Mouse (Mus musculus): ENCODE measurements around the gene Ttc3. TPM values are rescaled to one million over a fixed set of nuclear protein-coding genes. Genes with fewer than 3 reads are reported as not detected.

The Ttc3 gene
- total and polyA plus RNA-seq, 2 experiments from 2014 or later, result 1,014 to 1,263 TPM

DNA sequence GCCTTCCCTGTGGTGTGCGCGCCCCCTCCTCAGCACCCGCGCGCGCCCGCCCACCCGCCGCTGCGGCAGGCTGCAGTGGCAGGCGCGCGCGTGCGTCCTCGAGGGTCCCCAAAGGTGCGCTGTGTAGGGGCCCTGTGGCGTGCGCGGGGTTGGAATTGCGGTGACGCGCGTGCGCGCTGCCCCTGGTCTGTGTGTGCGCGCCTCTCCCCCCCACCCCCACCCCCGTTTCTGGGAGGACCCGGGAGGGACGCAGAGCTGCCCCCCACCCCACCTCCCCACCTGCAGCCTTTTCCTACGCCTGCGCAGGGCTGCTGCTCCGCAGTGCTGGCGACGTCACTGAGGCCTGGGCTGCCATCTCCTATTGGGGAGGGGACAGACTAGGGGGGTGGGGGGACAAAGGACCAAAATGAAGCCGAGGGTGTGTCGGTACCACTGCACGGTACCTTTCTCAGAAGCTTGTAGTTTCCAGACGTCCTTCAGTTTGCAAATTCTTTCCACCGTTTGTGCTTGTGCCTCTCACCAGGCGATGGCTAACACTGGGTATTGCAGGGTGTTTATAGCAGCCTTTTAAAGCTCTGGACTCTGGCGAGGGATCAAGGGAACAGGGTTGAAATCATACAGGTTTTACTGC is 998 bp downstream of the Ttc3 start, which contains the start of gene Pigp:
Gene Pigp, minus strand, starts transcription at position 542 of the 631 bp plus-strand sequence.
- Histone ChIP-seq H3K4me2 (ENCODE audit: low read depth) (peak within 1 kb of the TSS; percentile 72), H3K9ac (peak within 1 kb of the TSS; percentile 100), H3K4me3 (ENCODE audit: low read depth, low read length) (peak within 1 kb of the TSS; percentile 99), H3K27me3 (ENCODE audit: insufficient read depth, low read length) (no peaks in the 10 kb centered on the region), H3K27ac (ENCODE audit: low read depth, low read length) (peak within 1 kb of the TSS; percentile 100), H3K36me3 (ENCODE audit: insufficient read depth) (no peaks in the 10 kb centered on the region), H3K4me1 (ENCODE audit: insufficient read depth) (peaks cover 20% of the 10 kb centered on the region; the same call in 1 of the 2 replicates), H3K9me3 (ENCODE audit: low read length) (no peaks in the 10 kb centered on the region)
- under 1% methylated on average over 30 of the region's 43 CpGs for WGBS
- peak; percentile 44 for TF ChIP-seq CTCF (IDR thresholded peaks at IDR 0.05; ENCODE audit: low read depth)
- ATAC-seq (peak; percentile 87), DNase-seq (peak; percentile 92)

DNA sequence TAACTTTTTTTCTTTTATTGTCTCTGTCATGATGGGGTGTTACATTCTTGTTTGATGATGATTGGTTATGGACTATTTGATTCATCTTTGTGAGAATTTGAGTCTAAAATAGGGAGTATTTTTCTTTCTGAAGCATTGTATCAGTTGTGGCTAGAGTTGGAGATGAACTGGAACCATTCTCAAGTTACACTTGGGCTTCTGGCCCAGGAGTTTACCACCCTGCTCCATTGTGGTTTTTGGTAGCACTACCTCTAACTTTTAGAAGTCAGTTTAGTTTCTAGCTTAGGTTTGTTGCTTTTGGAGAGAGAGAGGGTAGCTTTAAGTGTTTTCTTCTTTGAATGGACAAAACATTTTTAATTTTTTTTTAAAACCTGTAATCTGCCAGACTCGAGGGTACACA is 9.0 kb downstream of the Ttc3 start:
- Histone ChIP-seq H3K27ac (ENCODE audit: low read depth, low read length) (no peak overlapping the region), H3K4me3 (ENCODE audit: low read depth, low read length) (no peak overlapping the region), H3K9ac (no peak overlapping the region), H3K36me3 (ENCODE audit: insufficient read depth) (no peaks in the 10 kb centered on the region), H3K9me3 (ENCODE audit: low read length) (no peaks in the 10 kb centered on the region), H3K4me1 (ENCODE audit: insufficient read depth) (peaks cover 7% of the 10 kb centered on the region; the same call in 1 of the 2 replicates), H3K4me2 (ENCODE audit: low read depth) (no peak overlapping the region), H3K27me3 (ENCODE audit: insufficient read depth, low read length) (no peaks in the 10 kb centered on the region)
- DNase-seq (no peak), ATAC-seq (no peak)
- 83% methylated on average over 1 of the region's 1 CpGs for WGBS
- TF ChIP-seq CTCF (IDR thresholded peaks at IDR 0.05; ENCODE audit: low read depth), result no peak

DNA sequence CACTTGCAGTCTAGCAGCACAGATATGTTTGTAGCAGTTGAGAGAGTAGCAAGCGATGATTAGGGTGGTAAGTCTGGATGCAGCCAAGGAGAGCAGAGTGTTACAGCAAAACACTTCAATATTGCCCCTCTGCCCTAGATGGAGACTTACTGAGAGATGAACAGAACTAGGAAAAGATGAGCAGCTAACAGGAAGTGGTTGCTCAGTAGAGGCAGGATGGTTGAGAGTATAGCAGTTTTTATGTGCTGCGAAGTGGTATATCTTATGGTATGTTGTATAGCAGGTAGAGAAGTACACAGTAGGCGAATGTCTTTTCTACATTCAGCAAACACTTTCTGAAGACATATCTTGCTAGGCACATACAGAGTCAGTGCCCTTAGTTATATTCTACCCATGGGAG is 12.9 kb downstream of the Ttc3 start:
- Histone ChIP-seq H3K4me1 (ENCODE audit: insufficient read depth) (peaks cover 4% of the 10 kb centered on the region; the same call in 1 of the 2 replicates), H3K4me3 (ENCODE audit: low read depth, low read length) (no peak overlapping the region), H3K36me3 (ENCODE audit: insufficient read depth) (peaks cover 11% of the 10 kb centered on the region), H3K27ac (ENCODE audit: low read depth, low read length) (no peak overlapping the region), H3K4me2 (ENCODE audit: low read depth) (no peak overlapping the region), H3K9me3 (ENCODE audit: low read length) (no peaks in the 10 kb centered on the region), H3K9ac (no peak overlapping the region), H3K27me3 (ENCODE audit: insufficient read depth, low read length) (no peaks in the 10 kb centered on the region)
- DNase-seq, result no peak
- WGBS, result 94% methylated on average over 3 of the region's 3 CpGs
- ATAC-seq, result no peak
- TF ChIP-seq CTCF (IDR thresholded peaks at IDR 0.05; ENCODE audit: low read depth), result no peak

DNA sequence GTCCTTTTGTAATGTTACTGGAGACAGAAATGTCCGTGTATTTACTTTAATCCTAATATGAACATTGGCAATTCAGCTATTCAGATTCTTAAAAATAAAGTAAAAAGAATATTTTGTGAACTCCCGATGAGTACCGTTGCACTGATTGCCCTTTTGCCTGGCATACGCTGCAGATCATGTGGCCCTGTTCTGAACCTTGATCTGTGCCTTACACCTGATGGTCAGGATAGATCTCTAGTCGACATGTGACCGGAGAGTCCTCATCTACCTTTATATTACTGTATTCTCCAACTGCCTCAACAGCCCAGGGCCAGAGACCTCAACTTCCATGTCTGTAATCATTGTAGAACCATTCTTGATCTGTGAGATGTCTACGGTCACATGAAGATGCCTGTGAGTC is 17.3 kb downstream of the Ttc3 start:
- ATAC-seq (no peak), DNase-seq (no peak)
- no peak overlapping the region for H3K9ac ChIP-seq
- no peaks in the 10 kb centered on the region for H3K4me1 ChIP-seq (ENCODE audit: insufficient read depth)
- WGBS, result 92% methylated on average over 7 of the region's 7 CpGs
- peaks cover 11% of the 10 kb centered on the region for H3K36me3 ChIP-seq (ENCODE audit: insufficient read depth)
- no peak for TF ChIP-seq CTCF (IDR thresholded peaks at IDR 0.05; ENCODE audit: low read depth)
- no peak overlapping the region for H3K4me3 ChIP-seq (ENCODE audit: low read depth, low read length)
- H3K4me2 ChIP-seq (ENCODE audit: low read depth), result no peak overlapping the region
- H3K27ac ChIP-seq (ENCODE audit: low read depth, low read length), result no peak overlapping the region
- no peaks in the 10 kb centered on the region for H3K9me3 ChIP-seq (ENCODE audit: low read length)
- no peaks in the 10 kb centered on the region for H3K27me3 ChIP-seq (ENCODE audit: insufficient read depth, low read length)

DNA sequence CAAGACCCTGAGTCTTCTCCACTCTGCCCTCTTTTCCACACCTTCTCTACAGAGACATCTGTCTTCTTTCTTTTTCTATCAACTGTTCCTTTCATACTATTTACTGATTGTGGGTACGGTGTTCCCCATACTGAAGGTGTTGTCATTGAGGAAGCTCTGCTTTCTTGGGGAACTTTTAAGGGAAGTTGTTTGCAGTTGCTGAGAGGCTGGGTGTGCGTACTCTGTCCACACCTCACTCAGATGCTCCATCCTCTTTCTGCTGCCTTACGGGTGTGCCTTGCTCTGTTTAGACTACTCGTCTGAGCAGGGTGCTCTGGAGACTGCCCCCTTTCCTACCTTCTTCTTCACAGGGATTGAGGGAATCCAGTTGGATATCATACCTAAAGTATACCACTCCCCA is 21.9 kb downstream of the Ttc3 start:
- Histone ChIP-seq H3K27ac (ENCODE audit: low read depth, low read length) (no peak overlapping the region), H3K27me3 (ENCODE audit: insufficient read depth, low read length) (no peaks in the 10 kb centered on the region), H3K4me2 (ENCODE audit: low read depth) (no peak overlapping the region), H3K4me1 (ENCODE audit: insufficient read depth) (no peaks in the 10 kb centered on the region), H3K4me3 (ENCODE audit: low read depth, low read length) (no peak overlapping the region), H3K9ac (no peak overlapping the region), H3K9me3 (ENCODE audit: low read length) (no peaks in the 10 kb centered on the region), H3K36me3 (ENCODE audit: insufficient read depth) (peaks cover 24% of the 10 kb centered on the region)
- ATAC-seq, result no peak
- WGBS, result 86% methylated on average over 4 of the region's 4 CpGs
- no peak for TF ChIP-seq CTCF (IDR thresholded peaks at IDR 0.05; ENCODE audit: low read depth)
- DNase-seq, result no peak

DNA sequence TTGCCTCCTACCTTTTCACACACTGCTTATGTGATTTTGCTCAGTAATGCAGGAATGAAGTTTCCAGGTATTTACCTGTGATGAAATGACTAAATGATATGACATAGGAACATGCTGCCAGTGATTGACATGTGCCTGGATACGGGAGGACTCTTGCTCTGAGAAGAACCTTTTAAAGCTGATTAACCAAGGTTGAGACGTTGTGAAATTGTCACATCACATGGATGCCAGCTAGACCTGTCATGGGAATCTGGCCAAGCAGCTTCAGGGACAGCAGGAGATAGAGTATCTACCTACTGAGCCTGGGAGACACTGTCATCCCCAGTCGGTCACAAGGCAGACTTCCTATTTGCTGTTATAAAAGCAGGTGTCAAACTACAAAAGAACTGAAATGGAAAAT is 24.6 kb downstream of the Ttc3 start:
- no peak for DNase-seq
- no peaks in the 10 kb centered on the region for H3K4me1 ChIP-seq (ENCODE audit: insufficient read depth)
- TF ChIP-seq CTCF (IDR thresholded peaks at IDR 0.05; ENCODE audit: low read depth), result no peak
- H3K4me3 ChIP-seq (ENCODE audit: low read depth, low read length), result no peak overlapping the region
- peaks cover 19% of the 10 kb centered on the region for H3K36me3 ChIP-seq (ENCODE audit: insufficient read depth)
- 62% methylated on average over 3 of the region's 3 CpGs for WGBS
- no peak overlapping the region for H3K9ac ChIP-seq
- H3K27me3 ChIP-seq (ENCODE audit: insufficient read depth, low read length), result no peaks in the 10 kb centered on the region
- H3K9me3 ChIP-seq (ENCODE audit: low read length), result no peaks in the 10 kb centered on the region
- H3K4me2 ChIP-seq (ENCODE audit: low read depth), result no peak overlapping the region
- no peak overlapping the region for H3K27ac ChIP-seq (ENCODE audit: low read depth, low read length)
- no peak for ATAC-seq

DNA sequence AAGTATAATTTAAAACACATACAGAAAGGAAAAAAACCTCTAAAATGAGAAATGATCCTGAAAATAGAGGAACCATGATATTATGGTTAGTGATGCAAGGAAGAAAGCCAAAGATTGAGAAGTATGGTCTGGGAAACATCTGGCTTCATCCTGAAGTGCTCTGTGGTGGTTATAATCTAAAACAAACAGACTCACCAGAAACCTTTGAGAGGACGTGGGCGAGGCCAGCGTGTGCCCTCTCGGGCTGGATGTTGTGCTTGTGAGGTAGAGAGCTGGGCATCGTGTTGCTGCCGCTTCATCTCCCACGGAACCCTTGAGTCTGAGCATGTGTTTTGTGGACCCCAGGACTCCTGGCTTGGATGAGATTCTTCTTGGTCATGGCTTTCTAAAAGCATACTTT is 26.2 kb downstream of the Ttc3 start:
- DNase-seq, result no peak
- H3K27me3 ChIP-seq (ENCODE audit: insufficient read depth, low read length), result no peaks in the 10 kb centered on the region
- ATAC-seq, result no peak
- 90% methylated on average over 7 of the region's 7 CpGs for WGBS
- H3K4me2 ChIP-seq (ENCODE audit: low read depth), result no peak overlapping the region
- H3K9me3 ChIP-seq (ENCODE audit: low read length), result no peaks in the 10 kb centered on the region
- no peak overlapping the region for H3K27ac ChIP-seq (ENCODE audit: low read depth, low read length)
- peaks cover 19% of the 10 kb centered on the region for H3K36me3 ChIP-seq (ENCODE audit: insufficient read depth)
- H3K9ac ChIP-seq, result no peak overlapping the region
- no peak for TF ChIP-seq CTCF (IDR thresholded peaks at IDR 0.05; ENCODE audit: low read depth)
- no peaks in the 10 kb centered on the region for H3K4me1 ChIP-seq (ENCODE audit: insufficient read depth)
- H3K4me3 ChIP-seq (ENCODE audit: low read depth, low read length), result no peak overlapping the region
